Comparison of ENCODE assay signal across 8 mouse cellular contexts in genomic region chr10:127512307-127512666, GRCm38 (mm10). TPM values are rescaled to one million over a fixed set of nuclear protein-coding genes. Genes with fewer than 3 reads are reported as not detected.
DNase-seq lines count a peak whose midpoint lies in the region; ATAC-seq and TF ChIP-seq lines count a peak whose summit lies in the region.

No protein-coding gene starts in this region.

- peak overlapping the region; percentile 44 for H3K4me3 ChIP-seq in lung, postnatal 0 days (ENCODE audit: low read depth, low read length)
- peak overlapping the region; percentile 41 for H3K4me3 ChIP-seq in forebrain, embryonic 12.5 days (replicated peaks)
- H3K4me3 ChIP-seq in limb, embryonic 12.5 days (replicated peaks): peak overlapping the region; percentile 50
- peak overlapping the region; percentile 64 for H3K4me3 ChIP-seq in small intestine, adult 2 months (ENCODE audit: low read depth, low read length)

- H3K9ac ChIP-seq in lung, postnatal 0 days (replicated peaks; ENCODE audit: low read depth): 0 out of 2 replicates have a peak overlapping the region, but pooled peaks have one; percentile 12
- peak overlapping the region; percentile 68 for H3K9ac ChIP-seq in forebrain, embryonic 12.5 days
- H3K9ac ChIP-seq in limb, embryonic 12.5 days (replicated peaks): peak overlapping the region; percentile 60; the same call in 1 of the 2 replicates

- H3K4me2 ChIP-seq in lung, postnatal 0 days (replicated peaks; ENCODE audit: low read depth, low read length): peak overlapping the region; percentile 91
- peak overlapping the region; percentile 76 for H3K4me2 ChIP-seq in forebrain, embryonic 12.5 days
- peak overlapping the region; percentile 95 for H3K4me2 ChIP-seq in limb, embryonic 12.5 days

- H3K27ac ChIP-seq in lung, postnatal 0 days (ENCODE audit: low read length): no peak overlapping the region
- peak overlapping the region; percentile 94 for H3K27ac ChIP-seq in forebrain, embryonic 12.5 days
- H3K27ac ChIP-seq in limb, embryonic 12.5 days: no peak overlapping the region
- H3K27ac ChIP-seq in small intestine, adult 2 months (ENCODE audit: insufficient read depth, low read depth, low read length): peak overlapping the region; percentile 10; the same call in 1 of the 2 replicates

- TF ChIP-seq CTCF in lung, postnatal 0 days (IDR thresholded peaks at IDR 0.05): no peak; the same call in 1 of the 2 replicates
- no peak for TF ChIP-seq CTCF in small intestine, adult 2 months (IDR thresholded peaks at IDR 0.05; ENCODE audit: extremely low read depth, insufficient read length, insufficient replicate concordance, low read depth, low read length)

- no peak for ATAC-seq in lung, postnatal 0 days
- ATAC-seq in forebrain, embryonic 12.5 days (ENCODE audit: low FRiP score): no peak
- ATAC-seq in limb, embryonic 12.5 days (ENCODE audit: insufficient number of reproducible peaks, insufficient read depth, low FRiP score, low TSS enrichment, low read depth): no peak

- intact Hi-C loops in gastrocnemius, postnatal 36 days (cut with DNase I): loop anchor here (2.0 kb wide), 1 partner anchor 33 kb away; no protein-coding TSS in a partner anchor

- no peaks in the 10 kb centered on the region for H3K36me3 ChIP-seq in lung, postnatal 0 days (ENCODE audit: insufficient read depth, low read length)
- 0 out of 2 replicates have a peak, but pooled peaks cover under 1% of the 10 kb centered on the region for H3K36me3 ChIP-seq in forebrain, embryonic 12.5 days (replicated peaks)
- H3K36me3 ChIP-seq in limb, embryonic 12.5 days: peaks cover 3% of the 10 kb centered on the region; the same call in 1 of the 2 replicates
- H3K36me3 ChIP-seq in small intestine, adult 2 months (ENCODE audit: control insufficient read depth, insufficient read depth, low read length): no peaks in the 10 kb centered on the region

- H3K9me3 ChIP-seq in lung, postnatal 0 days (ENCODE audit: low read length): no peaks in the 10 kb centered on the region
- H3K9me3 ChIP-seq in forebrain, embryonic 12.5 days: no peaks in the 10 kb centered on the region
- H3K9me3 ChIP-seq in limb, embryonic 12.5 days: no peaks in the 10 kb centered on the region

- H3K4me1 ChIP-seq in lung, postnatal 0 days (ENCODE audit: insufficient read depth, low read depth, low read length): peaks cover 27% of the 10 kb centered on the region
- peaks cover 90% of the 10 kb centered on the region for H3K4me1 ChIP-seq in forebrain, embryonic 12.5 days
- peaks cover 91% of the 10 kb centered on the region for H3K4me1 ChIP-seq in limb, embryonic 12.5 days (replicated peaks)
- peaks cover 26% of the 10 kb centered on the region for H3K4me1 ChIP-seq in small intestine, adult 2 months (ENCODE audit: control insufficient read depth, insufficient read depth, insufficient read length, low read length)

- 6% methylated on average over 7 of the region's 7 CpGs for WGBS in lung, postnatal 0 days
- 1% methylated on average over 7 of the region's 7 CpGs for WGBS in forebrain, embryonic 12.5 days
- 4% methylated on average over 7 of the region's 7 CpGs for WGBS in limb, embryonic 12.5 days
- WGBS in small intestine, adult 2 months: 1% methylated on average over 7 of the region's 7 CpGs

- TF ChIP-seq POLR2A in small intestine, adult 2 months (IDR thresholded peaks at IDR 0.05; ENCODE audit: low read depth, low read length): no peak

- H3K27me3 ChIP-seq in lung, postnatal 0 days (replicated peaks; ENCODE audit: insufficient read depth, low read length): peaks cover 27% of the 10 kb centered on the region; the same call in 1 of the 2 replicates
- peaks cover 92% of the 10 kb centered on the region for H3K27me3 ChIP-seq in forebrain, embryonic 12.5 days
- H3K27me3 ChIP-seq in limb, embryonic 12.5 days: peaks cover 94% of the 10 kb centered on the region
- peaks cover 35% of the 10 kb centered on the region for H3K27me3 ChIP-seq in small intestine, adult 2 months (ENCODE audit: control insufficient read depth, insufficient read depth, low read length)

- TF ChIP-seq EP300 in lung, postnatal 0 days (IDR thresholded peaks at IDR 0.05): no peak

- no peak for DNase-seq in lung, postnatal 0 days (ENCODE audit: low spot score)
- no peak for DNase-seq in lung, postnatal 14 days
- DNase-seq in spleen, adult 12 weeks (ENCODE audit: low spot score): no peak
- DNase-seq in right cerebral cortex, adult 18-20 months: no peak
- DNase-seq in gastrocnemius, postnatal 36 days: no peak

RNA-seq across cellular contexts. Expression of gene Ndufa4l2, which starts 2.5 kb away (rescaled TPM):
- 132 and 149 TPM in 2 replicates for polyA plus RNA-seq in lung, postnatal 0 days (2015; fragmentation: Nextera tagmentation; extraction: Ambion mirVana)
- polyA plus RNA-seq in forebrain, embryonic 12.5 days (2016; fragmentation: Nextera tagmentation; extraction: Ambion mirVana): 5.9 and 9.0 TPM in 2 replicates
- 0.60 and 1.6 TPM in 2 replicates for polyA plus RNA-seq in limb, embryonic 12.5 days (2016; fragmentation: Nextera tagmentation; extraction: Ambion mirVana)
- polyA plus RNA-seq in small intestine, adult 2 months (2012; rRNA removed): 3.8 and 5.6 TPM in 2 replicates
- total RNA-seq in gastrocnemius, postnatal 36 days (2021): 10 to 100 TPM; 11.0 to 11.3 TPM

RNA-seq across cellular contexts. Expression of gene Shmt2, which starts 10.0 kb away (rescaled TPM):
- polyA plus RNA-seq in lung, postnatal 0 days (2015; fragmentation: Nextera tagmentation; extraction: Ambion mirVana): 27.1 and 31.0 TPM in 2 replicates
- polyA plus RNA-seq in forebrain, embryonic 12.5 days (2016; fragmentation: Nextera tagmentation; extraction: Ambion mirVana): 103 and 105 TPM in 2 replicates
- 96.8 and 98.1 TPM in 2 replicates for polyA plus RNA-seq in limb, embryonic 12.5 days (2016; fragmentation: Nextera tagmentation; extraction: Ambion mirVana)
- 36.6 and 49.6 TPM in 2 replicates for polyA plus RNA-seq in small intestine, adult 2 months (2012; rRNA removed)
- 10 to 100 TPM; 23.4 to 26.4 TPM for total RNA-seq in gastrocnemius, postnatal 36 days (2021)

RNA-seq across cellular contexts. Expression of gene Stac3, which starts 10.8 kb away (rescaled TPM):
- 0.23 and 0.53 TPM in 2 replicates for polyA plus RNA-seq in lung, postnatal 0 days (2015; fragmentation: Nextera tagmentation; extraction: Ambion mirVana)
- 1.2 and 1.8 TPM in 2 replicates for polyA plus RNA-seq in forebrain, embryonic 12.5 days (2016; fragmentation: Nextera tagmentation; extraction: Ambion mirVana)
- 11.5 and 11.7 TPM in 2 replicates for polyA plus RNA-seq in limb, embryonic 12.5 days (2016; fragmentation: Nextera tagmentation; extraction: Ambion mirVana)
- 0.30 and 0.51 TPM in 2 replicates for polyA plus RNA-seq in small intestine, adult 2 months (2012; rRNA removed)
- total RNA-seq in gastrocnemius, postnatal 36 days (2021): 100 to 1,000 TPM; 342 to 376 TPM

RNA-seq across cellular contexts. Expression of gene Nxph4, which starts 22.1 kb away (rescaled TPM):
- 0.44 and 0.60 TPM in 2 replicates for polyA plus RNA-seq in lung, postnatal 0 days (2015; fragmentation: Nextera tagmentation; extraction: Ambion mirVana)
- 60.0 and 62.4 TPM in 2 replicates for polyA plus RNA-seq in forebrain, embryonic 12.5 days (2016; fragmentation: Nextera tagmentation; extraction: Ambion mirVana)
- 4.2 and 6.3 TPM in 2 replicates for polyA plus RNA-seq in limb, embryonic 12.5 days (2016; fragmentation: Nextera tagmentation; extraction: Ambion mirVana)
- 0.32 and 0.41 TPM in 2 replicates for polyA plus RNA-seq in small intestine, adult 2 months (2012; rRNA removed)
- total RNA-seq in gastrocnemius, postnatal 36 days (2021): under 1 TPM; 0.20 TPM

Comparison
In these comparisons a context has a peak if more than half of its experiments do, and no peak if none do; other contexts are left out.
1. H3K27ac ChIP-seq: peak in forebrain, embryonic 12.5 days (single experiment) and small intestine, adult 2 months (single experiment); none in lung, postnatal 0 days (single experiment) and limb, embryonic 12.5 days (single experiment).
2. H3K9ac ChIP-seq: peak in every context shown above with its lines; median percentile 68 in forebrain, embryonic 12.5 days; 60 in limb, embryonic 12.5 days; 12 in lung, postnatal 0 days.
3. RNA of gene Ndufa4l2, which starts 2.5 kb away (polyA plus RNA-seq): 132 to 149 TPM in lung, postnatal 0 days; 5.9 to 9.0 TPM in forebrain, embryonic 12.5 days, 3.8 to 5.6 TPM in small intestine, adult 2 months and 0.60 to 1.6 TPM in limb, embryonic 12.5 days; every median in the first group is over 10 times any median in the second.
4. Peak in every context shown above with its lines, with median percentiles within 50 percentile points of each other: H3K4me2 ChIP-seq and H3K4me3 ChIP-seq.